Mouse (Mus musculus) ES-E14 (cell line): ENCODE data around the gene Olfr692.

Source experiments
- HCFC1 ChIP-seq: IDR thresholded peaks from 2 replicates; pipeline ENCODE4 v1.6.1; 2012; ENCODE audit warnings: low read length, inconsistent platforms, borderline replicate concordance; ENCODE audit not compliant: insufficient read depth
- MAFK ChIP-seq: IDR thresholded peaks from 2 replicates; pipeline ENCODE4 v1.6.1; 2014; ENCODE audit warnings: mild to moderate bottlenecking, low read depth, low read length, inconsistent platforms; ENCODE audit not compliant: insufficient read depth
- ZC3H11A ChIP-seq: IDR thresholded peaks from 2 replicates; pipeline ENCODE4 v1.6.1; 2012; ENCODE audit warnings: low read depth, mild to moderate bottlenecking, inconsistent platforms, low read length, borderline replicate concordance
- ZNF384 ChIP-seq: IDR thresholded peaks from 2 replicates; pipeline ENCODE4 v1.6.1; 2012; ENCODE audit warnings: low read depth, low read length, inconsistent platforms

- no peak for TF ChIP-seq MAFK
- TF ChIP-seq ZC3H11A, result no peak
- TF ChIP-seq HCFC1, result no peak
- no peak for TF ChIP-seq ZNF384
These were observed 36.2 kb downstream of the Olfr692 start, which contains the start of gene Cnga4 for GRCm38 (mm10) chr7:105404268-105404667.
